ENCODE assay signal across 21 mouse cellular contexts in genomic region chr15:57061502-57061901, GRCm38 (mm10).
"Had no signal": no experiment of that assay in that cellular context is flagged by ENCODE, and none has a peak within 500 bp of the region (broad histone marks: within the 10 kb centered on the region; RNA-seq: fewer than 3 reads in every experiment).

No protein-coding gene starts in this region.

- H3K36me3 ChIP-seq: lung, embryonic 15.5 days; midbrain, embryonic 10.5 days; midbrain, embryonic 12.5 days; neural tube, embryonic 13.5 days; neural tube, embryonic 15.5 days had no signal

- ATAC-seq: liver, postnatal 0 days; lung, postnatal 0 days; midbrain, embryonic 16.5 days had no signal

- H3K27me3 ChIP-seq: lung, embryonic 15.5 days; midbrain, embryonic 12.5 days; neural tube, embryonic 13.5 days; neural tube, embryonic 15.5 days had no signal

- H3K4me2 ChIP-seq: lung, embryonic 15.5 days; midbrain, embryonic 12.5 days; neural tube, embryonic 13.5 days; neural tube, embryonic 15.5 days had no signal

- H3K4me1 ChIP-seq: lung, embryonic 15.5 days; midbrain, embryonic 10.5 days; midbrain, embryonic 12.5 days; neural tube, embryonic 13.5 days; neural tube, embryonic 15.5 days had no signal

- H3K4me3 ChIP-seq: lung, embryonic 15.5 days; midbrain, embryonic 10.5 days; midbrain, embryonic 12.5 days; myocyte; neural tube, embryonic 13.5 days; neural tube, embryonic 15.5 days had no signal

- H3K9me3 ChIP-seq: lung, embryonic 15.5 days; midbrain, embryonic 10.5 days; midbrain, embryonic 12.5 days; neural tube, embryonic 13.5 days; neural tube, embryonic 15.5 days had no signal

- H3K9ac ChIP-seq: liver, postnatal 0 days; lung, embryonic 15.5 days; midbrain, embryonic 12.5 days; neural tube, embryonic 13.5 days; neural tube, embryonic 15.5 days had no signal

- DNase-seq: liver, postnatal 0 days; lung, adult 2 months; lung, postnatal 14 days; lung, postnatal 4 days; midbrain, embryonic 14.5 days; retina, postnatal 1 day; right cerebral cortex, adult 18-20 months; right cerebral cortex, postnatal 25 days; right cerebral cortex, postnatal 4 days; spleen, adult 18-20 months; thymus, adult 18-20 months; thymus, postnatal 14 days; thymus, postnatal 36 days had no signal

- H3K27ac ChIP-seq: lung, embryonic 15.5 days; midbrain, embryonic 10.5 days; midbrain, embryonic 12.5 days; neural tube, embryonic 13.5 days; neural tube, embryonic 15.5 days had no signal
